Mouse (Mus musculus) mouse trophoblast stem cell (cell line): ENCODE measurements at regions not wholly inside any gene's neighbourhood (a gene's known extent, or its start where the extent isn't known, plus 50 kb on each side); places are given as distances from the start of the nearest gene placed in this dataset.

Source experiments
- in situ Hi-C, 2 experiments: fragments of 300-500 bp; cut with MseI, MboI; formaldehyde crosslinking; loops; 2 replicates in 1 of 2; 3 replicates in 1 of 2; pipeline ENCODE4 v1.15.1; 2025

GRCm38 (mm10) chr3:102663711-102664110, 70.6 kb upstream of the Tspan2 start:
- in situ Hi-C loops: no loop called here

GRCm38 (mm10) chr3:102664665-102665190, 69.6 kb upstream of the Tspan2 start:
- in situ Hi-C loops: no loop called here

- in situ Hi-C loops: no loop called here
Measured at GRCm38 (mm10) chr3:102667796-102668195, 66.5 kb upstream of the Tspan2 start.

GRCm38 (mm10) chr3:102668556-102668955, 65.8 kb upstream of the Tspan2 start:
- in situ Hi-C loops: no loop called here

- in situ Hi-C loops: no loop called here
Measured at GRCm38 (mm10) chr3:102669951-102670350, 64.4 kb upstream of the Tspan2 start.

- in situ Hi-C loops: no loop called here
Measured at GRCm38 (mm10) chr3:102670557-102670956, 63.8 kb upstream of the Tspan2 start.

GRCm38 (mm10) chr3:102670972-102671371, 63.4 kb upstream of the Tspan2 start:
- in situ Hi-C loops: no loop called here

GRCm38 (mm10) chr3:102673506-102673905, 60.8 kb upstream of the Tspan2 start:
- in situ Hi-C loops: no loop called here

GRCm38 (mm10) chr3:102674068-102674467, 60.3 kb upstream of the Tspan2 start:
- in situ Hi-C loops: no loop called here

- in situ Hi-C loops: loop anchor here (25.0 kb wide), 2 partner anchors 365 to 590 kb away; partner anchors contain the start of gene Casq2 (in 1 of the 2)
Measured at GRCm38 (mm10) chr3:102676946-102677534, 57.3 kb upstream of the Tspan2 start.

GRCm38 (mm10) chr3:102678516-102678915, 55.8 kb upstream of the Tspan2 start:
- in situ Hi-C loops: loop anchor here (25.0 kb wide), 2 partner anchors 366 to 591 kb away; partner anchors contain the start of gene Casq2 (in 1 of the 2)

GRCm38 (mm10) chr3:102682424-102682823, 51.9 kb upstream of the Tspan2 start:
- in situ Hi-C loops: loop anchor here (10.0 to 25.0 kb wide), 3 partner anchors 370 to 595 kb away; partner anchors contain the start of gene Casq2 (in 1 of the 2)

GRCm38 (mm10) chr3:102683541-102683940, 50.8 kb upstream of the Tspan2 start:
- in situ Hi-C loops: loop anchor here (10.0 to 25.0 kb wide), 3 partner anchors 371 to 596 kb away; partner anchors contain the start of gene Casq2 (in 1 of the 2)
